Mouse (Mus musculus) regulatory T cell (primary cell): ENCODE measurements around the gene Fgfr2.

ENCODE experiments used
- in situ Hi-C: fragments of 300-600 bp; cut with MboI, MseI; formaldehyde crosslinking; loops from one replicate; pipeline ENCODE4 v1.15.1; 2025; ENCODE audit warnings: high pct_unique_total_duplicates

The Fgfr2 gene

DNA sequence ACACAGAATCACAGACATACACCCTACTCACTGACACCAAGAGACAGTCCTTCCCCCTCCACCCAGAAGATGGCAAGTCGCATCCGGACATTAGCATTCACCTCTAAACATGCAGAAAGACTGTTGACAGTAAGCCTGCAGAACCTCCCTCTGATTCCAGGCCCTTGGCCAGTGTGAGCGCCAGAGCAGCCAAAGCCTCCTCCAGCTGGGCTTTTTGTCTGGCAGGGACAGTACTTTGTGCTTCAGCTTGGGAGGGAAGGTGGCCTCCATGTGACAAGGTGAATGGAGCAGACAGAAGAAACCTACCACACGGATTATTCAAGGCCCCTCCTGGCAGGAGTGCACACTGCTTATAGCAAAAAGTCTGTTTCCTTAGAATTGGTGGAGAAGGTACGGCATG, 316.9 kb downstream of the Fgfr2 start:
- in situ Hi-C loops = no loop called here

- in situ Hi-C loops = loop anchor here (5.0 kb wide), 1 partner anchor 38 kb away; no protein-coding TSS in a partner anchor
These were observed 318.2 kb downstream of the Fgfr2 start for GRCm38 (mm10) chr7:132804951-132805350.

GRCm38 (mm10) chr7:132804461-132804860, 318.7 kb downstream of the Fgfr2 start:
- in situ Hi-C loops = loop anchor here (5.0 kb wide), 1 partner anchor 37 kb away; no protein-coding TSS in a partner anchor

DNA sequence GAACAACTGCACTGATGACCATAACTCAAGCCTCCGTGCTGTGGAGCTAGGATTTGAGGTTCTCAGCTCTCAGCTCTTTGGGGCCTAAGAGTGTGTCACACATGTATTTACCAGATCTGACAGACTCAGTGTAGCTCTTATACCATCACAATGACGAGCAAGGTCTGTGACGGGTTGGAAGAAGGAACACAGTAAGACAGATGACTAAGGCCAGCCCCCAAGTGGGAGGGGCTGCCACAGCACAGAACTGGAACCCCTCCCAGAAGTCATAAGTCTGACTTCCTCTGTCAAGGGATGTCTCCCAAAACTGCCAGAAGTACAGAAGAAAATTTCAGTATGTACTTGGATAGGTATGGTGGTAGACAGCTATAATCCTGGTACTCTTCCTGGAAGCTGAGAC, 319.2 kb downstream of the Fgfr2 start:
- in situ Hi-C loops = loop anchor here (5.0 kb wide), 1 partner anchor 37 kb away; no protein-coding TSS in a partner anchor

DNA sequence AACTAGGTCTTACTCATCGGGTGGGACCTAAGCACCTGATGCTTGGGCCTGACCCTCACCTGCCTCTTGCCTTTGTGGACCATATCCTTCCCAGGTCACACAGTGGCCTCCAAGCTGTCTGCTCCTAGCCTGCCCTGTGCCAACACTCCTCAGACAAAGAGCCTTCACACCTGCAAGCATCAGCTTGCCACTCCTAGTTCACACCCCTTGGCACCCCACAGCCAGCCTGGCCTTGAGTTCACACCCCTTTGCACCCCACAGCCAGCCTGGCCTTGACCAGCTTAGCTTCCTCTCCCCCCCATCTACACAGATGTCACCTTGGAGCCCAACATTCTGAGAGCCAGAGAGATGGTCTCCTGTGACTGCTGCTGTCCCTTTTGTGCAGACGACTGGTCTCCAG, 319.8 kb downstream of the Fgfr2 start:
- in situ Hi-C loops = loop anchor here (5.0 kb wide), 1 partner anchor 36 kb away; no protein-coding TSS in a partner anchor

- in situ Hi-C loops = loop anchor here (5.0 kb wide), 1 partner anchor 35 kb away; no protein-coding TSS in a partner anchor
These were observed 320.5 kb downstream of the Fgfr2 start for GRCm38 (mm10) chr7:132802691-132803090.

- in situ Hi-C loops = loop anchor here (5.0 kb wide), 1 partner anchor 35 kb away; no protein-coding TSS in a partner anchor
These were observed 321.1 kb downstream of the Fgfr2 start for GRCm38 (mm10) chr7:132802066-132802465.

GRCm38 (mm10) chr7:132801509-132801908, 321.6 kb downstream of the Fgfr2 start:
- in situ Hi-C loops = loop anchor here (5.0 kb wide), 1 partner anchor 34 kb away; no protein-coding TSS in a partner anchor

DNA sequence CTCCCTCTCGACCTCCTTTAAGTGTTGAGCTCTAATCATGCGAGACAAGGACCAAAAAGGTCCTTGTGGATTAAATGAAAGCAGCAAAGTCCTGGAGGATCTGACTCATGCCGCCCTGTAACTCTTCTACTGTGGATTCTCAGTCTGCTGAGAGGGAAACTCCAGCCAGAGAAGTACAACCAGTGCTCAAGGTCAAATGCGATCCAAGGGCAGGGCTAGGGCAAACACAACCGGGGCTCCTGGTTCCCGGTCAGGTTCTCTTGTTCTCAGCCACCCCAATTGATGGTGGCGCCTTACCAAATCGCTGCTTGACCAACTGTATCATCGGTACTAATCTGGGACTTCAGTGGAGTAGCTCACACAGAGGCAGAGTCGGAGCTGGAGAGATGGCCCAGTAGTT, 322.3 kb downstream of the Fgfr2 start:
- in situ Hi-C loops = loop anchor here (5.0 kb wide), 1 partner anchor 34 kb away; no protein-coding TSS in a partner anchor

GRCm38 (mm10) chr7:132799119-132800016, 323.8 kb downstream of the Fgfr2 start:
- in situ Hi-C loops = loop anchor here (5.0 kb wide), 1 partner anchor 32 kb away; no protein-coding TSS in a partner anchor

DNA sequence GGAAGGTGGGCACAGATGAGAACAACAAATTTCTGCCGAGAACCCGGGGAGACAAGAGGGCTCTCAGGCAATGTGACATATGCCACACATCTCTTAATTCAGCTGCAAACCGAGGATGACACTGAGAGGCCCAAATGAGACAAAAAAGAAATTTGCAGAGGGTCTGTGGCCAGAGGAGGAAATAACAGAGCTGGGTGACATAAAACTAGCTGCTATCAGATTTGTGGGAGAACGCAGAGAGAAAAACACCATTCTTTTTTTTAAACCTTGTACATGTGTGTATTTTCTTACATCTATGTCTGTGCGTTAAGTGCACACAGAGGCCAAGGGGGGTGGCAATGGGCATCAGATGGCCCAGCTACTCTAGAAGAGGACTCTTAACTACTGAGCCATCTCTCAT, 328.0 kb downstream of the Fgfr2 start:
- in situ Hi-C loops = no loop called here

DNA sequence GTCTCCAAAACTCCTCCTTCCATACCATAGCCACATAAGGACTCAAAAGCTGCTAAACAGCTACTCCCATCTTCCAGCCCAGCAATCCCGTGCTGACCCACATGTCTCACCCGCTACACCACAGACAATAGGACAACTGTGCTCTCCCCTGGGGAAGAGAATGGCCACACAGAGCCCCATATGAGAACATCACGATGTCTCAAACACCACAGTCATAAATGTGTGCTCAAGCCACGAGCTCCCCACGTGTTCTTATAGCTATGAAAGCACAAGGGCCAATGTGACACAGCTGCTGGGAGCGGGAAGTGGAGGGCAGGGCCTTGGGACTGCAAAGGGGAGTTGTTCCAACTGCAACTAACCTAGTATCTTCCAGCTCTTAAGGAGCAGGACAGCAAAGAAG, 329.7 kb downstream of the Fgfr2 start:
- in situ Hi-C loops = no loop called here

GRCm38 (mm10) chr7:132790447-132791219, 332.5 kb downstream of the Fgfr2 start:
- in situ Hi-C loops = no loop called here

DNA sequence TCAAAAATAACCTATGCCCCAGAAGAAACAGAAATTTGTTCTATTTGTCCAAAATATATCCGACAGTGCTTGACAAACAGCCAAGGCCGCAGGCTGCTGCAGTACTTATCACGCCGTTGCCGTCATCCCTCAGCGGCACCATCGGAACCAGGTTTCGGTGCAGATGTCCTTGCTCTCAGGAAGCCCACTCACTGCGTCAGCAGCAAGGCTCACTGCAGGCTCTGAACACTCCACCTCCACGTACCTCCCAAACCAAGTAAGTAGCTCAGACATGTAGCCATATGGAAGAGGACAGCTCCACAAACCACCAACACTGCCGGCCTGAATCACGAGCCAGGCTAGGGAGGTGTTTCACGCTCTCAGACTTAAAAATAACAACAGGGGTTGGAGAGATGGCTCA, 334.3 kb downstream of the Fgfr2 start:
- in situ Hi-C loops = no loop called here

- in situ Hi-C loops = no loop called here
These were observed 335.5 kb downstream of the Fgfr2 start for GRCm38 (mm10) chr7:132787496-132788190.

GRCm38 (mm10) chr7:132787022-132787421, 336.1 kb downstream of the Fgfr2 start:
- in situ Hi-C loops = no loop called here

GRCm38 (mm10) chr7:132786522-132786921, 336.6 kb downstream of the Fgfr2 start:
- in situ Hi-C loops = no loop called here

DNA sequence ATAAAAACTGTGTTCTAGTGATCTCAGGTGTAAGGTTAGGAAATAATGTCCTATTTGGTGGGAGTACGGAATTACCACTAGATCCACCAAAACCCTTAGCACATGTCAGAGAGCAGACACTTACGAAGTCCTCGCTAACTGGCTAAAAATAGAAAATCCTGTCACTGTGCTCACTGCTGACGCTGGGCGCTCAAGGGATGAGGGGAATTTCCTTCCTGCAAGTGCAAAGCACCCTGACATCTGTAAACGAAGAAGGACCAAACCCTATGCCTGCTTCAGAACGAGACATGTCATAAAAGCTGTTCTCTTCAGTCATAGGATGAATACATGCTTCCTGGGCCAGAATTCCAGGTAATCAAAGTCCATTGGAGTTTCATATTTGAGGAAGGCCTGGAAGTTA, 337.1 kb downstream of the Fgfr2 start:
- in situ Hi-C loops = no loop called here

DNA sequence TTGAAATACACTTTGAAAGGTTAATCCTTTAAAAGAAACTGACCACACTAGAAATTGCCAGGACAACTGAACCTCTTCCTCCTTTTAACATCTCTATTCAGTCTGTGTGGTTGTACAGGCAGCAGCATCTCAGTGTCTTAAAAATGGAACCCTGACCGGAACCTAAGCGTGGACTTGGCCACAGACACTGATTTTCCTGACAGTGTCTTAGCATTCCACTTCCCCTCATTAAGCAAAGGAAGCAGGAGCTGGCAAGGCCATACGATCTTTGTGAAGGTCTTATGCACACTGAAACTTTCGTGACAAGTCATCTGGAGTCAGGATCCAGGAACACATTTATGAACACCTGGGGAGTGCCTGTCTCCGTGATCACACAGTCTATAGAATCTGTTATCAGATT, 339.0 kb downstream of the Fgfr2 start:
- in situ Hi-C loops = no loop called here

DNA sequence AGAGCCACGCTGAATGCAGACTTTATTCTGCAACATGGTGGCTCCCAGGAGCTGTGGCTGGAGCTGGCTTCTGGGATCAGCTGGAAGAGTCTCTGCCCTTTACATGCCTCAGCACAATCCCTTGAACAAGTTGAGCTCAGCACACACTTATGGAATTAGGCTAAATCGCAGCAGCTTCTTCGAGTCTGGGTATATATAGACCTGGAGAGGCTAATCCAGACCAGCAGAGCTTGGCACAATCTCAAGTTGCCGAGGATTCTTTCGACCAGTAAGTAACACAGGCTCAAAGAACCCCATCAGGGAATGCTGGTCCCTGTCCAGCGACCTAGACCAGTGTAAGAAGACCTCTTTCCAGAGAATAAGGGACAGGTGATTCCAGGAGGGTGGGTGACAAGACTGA, 341.3 kb downstream of the Fgfr2 start:
- in situ Hi-C loops = no loop called here

- in situ Hi-C loops = no loop called here
These were observed 341.9 kb downstream of the Fgfr2 start for GRCm38 (mm10) chr7:132781130-132781814.
